Mouse (Mus musculus) layer of hippocampus, postnatal 25 days (tissue): Measurements from ENCODE around the gene Fuca1. TPM values are rescaled to one million over a fixed set of nuclear protein-coding genes. Genes with fewer than 3 reads are reported as not detected.

Experiments
- DNase-seq, 2 experiments: peaks; one replicate each; pipeline ENCODE4 v3.0.0; 2022; ENCODE audit warnings: mixed read lengths in 2 of 2, low spot score in 1 of 2; ENCODE audit errors: extremely low spot score in 1 of 2
- total RNA-seq, 2 experiments: library from RNA; stranded (reverse); gene quantifications; 2 replicates each; pipeline ENCODE4 v1.2.3; 2021

The Fuca1 gene
- total RNA-seq = 10 to 100 TPM; 40.5 to 40.7 TPM

DNA sequence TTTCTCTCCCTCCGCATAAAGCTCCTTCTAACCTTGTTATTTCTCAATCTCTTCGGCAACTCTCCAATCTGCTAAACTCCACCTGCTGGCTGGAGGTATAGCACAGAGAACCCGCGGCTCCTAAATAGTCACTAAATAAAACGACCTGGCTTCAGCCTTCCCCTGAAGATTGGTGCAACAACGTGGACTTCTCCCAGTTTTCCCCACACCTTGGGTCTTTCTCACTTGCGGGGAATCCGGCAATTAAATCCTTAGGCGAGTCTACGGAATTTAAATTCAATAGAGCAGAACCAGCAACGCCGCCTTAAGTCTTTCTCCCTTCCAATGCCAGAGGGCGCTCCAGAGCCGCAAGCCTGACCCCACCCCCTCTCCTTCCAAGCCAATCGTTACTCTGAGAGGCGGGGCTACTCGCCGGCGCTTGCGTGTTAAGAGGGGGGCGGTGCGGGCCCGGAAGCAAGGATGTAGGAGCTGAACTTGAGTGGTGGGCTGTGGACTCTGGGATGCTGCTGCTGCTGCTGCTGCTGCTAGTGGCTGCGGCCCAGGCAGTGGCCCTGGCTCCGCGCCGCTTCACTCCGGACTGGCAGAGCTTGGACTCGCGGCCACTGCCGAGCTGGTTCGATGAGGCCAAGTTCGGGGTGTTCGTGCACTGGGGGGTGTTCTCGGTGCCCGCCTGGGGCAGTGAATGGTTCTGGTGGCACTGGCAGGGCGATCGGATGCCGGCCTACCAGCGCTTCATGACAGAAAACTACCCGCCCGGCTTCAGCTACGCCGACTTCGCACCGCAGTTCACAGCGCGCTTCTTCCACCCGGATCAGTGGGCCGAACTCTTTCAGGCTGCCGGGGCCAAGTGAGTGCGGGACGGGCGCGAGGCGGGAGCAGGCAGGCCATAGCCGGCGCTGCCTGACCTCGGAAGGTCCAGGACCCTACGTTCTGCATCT, at the start of gene Fuca1:
Gene Fuca1 (plus strand): TSS at position 432 of the 938 bp plus-strand sequence.
- peak; percentile 83 to 93 for DNase-seq

DNA sequence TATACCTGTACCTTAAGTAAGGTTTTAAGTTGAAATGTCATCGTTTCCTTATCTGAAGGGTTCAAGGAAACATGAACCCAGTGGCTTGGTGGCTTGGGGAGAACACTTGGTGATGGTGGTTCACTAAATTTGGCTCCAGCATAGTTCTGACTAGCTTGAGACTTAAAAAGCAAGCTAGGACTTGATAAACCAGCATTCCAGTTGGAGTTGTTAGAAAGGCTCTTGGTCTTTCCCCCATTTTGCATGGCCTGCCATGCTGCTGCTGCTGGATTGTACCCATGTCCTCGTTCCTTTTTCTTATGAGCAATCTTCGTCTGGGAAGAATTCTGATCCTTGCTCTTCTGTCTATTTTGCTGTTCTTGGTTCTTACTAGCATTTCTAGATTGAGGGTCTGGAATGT, 48.5 kb upstream of the Fuca1 start:
- DNase-seq = no peak

DNA sequence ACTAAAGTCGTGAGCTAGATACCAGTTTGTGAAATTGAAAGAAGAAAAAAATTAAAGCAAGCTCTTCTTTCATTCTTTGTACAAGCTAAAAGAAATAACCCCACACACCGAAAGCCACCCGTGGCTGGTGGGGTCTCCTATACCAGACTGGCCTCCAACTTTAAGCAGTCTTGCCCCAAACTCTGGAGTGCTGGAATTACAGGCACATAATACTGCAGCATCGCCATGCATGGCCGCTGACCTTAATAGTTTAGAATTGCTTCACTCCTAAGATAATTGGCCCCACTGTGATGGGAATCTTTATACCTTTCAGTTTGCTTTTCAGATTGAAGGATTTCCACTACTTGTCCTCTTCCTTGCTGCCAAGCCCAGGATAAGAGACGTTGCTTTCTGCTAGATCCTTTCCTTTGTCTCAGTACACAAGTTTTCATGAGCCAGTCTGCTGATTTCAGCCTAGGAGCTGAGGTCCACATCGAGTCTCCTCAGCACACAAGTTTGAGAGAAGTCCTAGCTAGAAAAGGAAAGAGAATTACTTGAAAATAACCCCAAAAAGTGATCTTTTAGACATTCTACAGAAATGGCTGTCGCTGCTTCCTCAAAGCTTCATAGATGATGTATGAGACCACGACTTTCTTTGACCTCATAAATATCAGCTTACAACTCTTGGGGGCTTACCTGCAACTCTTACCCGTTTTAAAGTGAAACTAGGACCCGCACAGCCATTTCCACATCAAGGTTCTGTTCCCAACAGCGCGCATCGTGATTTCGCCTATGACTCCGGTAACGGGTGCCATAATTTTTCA, 47.7 kb upstream of the Fuca1 start:
- no peak for DNase-seq

DNA sequence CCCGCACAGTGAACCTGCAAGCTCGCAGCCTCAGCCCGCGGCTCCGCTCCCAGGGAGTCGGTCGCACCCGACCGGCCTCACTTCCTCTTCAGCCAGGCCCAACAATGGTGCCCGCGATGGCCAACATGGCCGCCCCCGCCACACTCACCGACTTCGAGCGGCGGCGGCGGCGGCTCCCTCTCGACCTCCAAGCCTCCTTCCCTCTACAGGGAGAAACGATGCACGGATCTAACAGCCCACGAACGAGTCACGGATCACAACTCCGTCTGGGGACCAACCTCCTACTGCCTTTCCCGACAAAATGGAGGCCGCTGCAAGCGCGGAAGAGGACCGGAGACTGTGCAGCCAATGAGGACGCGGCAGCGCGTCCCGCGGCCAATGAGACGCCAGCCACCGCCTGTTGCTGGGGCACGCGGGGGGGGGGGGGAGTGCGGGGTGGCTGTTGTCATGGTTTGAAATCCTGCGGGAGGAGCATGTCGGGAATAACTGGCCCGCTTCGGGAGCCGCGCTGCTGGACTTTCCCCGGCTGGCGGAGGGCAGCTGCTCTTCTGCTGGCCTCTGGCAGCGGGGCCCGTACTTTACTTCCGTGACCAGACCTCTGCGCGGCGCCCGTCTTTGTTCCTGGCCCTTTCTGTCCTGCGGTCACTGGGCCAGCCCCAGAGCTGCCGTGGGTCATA, 46.9 kb upstream of the Fuca1 start, which contains the start of gene Pnrc2:
Gene Pnrc2 (minus strand): TSS at position 325 of the 677 bp plus-strand sequence.
- DNase-seq = peak; percentile 80 to 86

DNA sequence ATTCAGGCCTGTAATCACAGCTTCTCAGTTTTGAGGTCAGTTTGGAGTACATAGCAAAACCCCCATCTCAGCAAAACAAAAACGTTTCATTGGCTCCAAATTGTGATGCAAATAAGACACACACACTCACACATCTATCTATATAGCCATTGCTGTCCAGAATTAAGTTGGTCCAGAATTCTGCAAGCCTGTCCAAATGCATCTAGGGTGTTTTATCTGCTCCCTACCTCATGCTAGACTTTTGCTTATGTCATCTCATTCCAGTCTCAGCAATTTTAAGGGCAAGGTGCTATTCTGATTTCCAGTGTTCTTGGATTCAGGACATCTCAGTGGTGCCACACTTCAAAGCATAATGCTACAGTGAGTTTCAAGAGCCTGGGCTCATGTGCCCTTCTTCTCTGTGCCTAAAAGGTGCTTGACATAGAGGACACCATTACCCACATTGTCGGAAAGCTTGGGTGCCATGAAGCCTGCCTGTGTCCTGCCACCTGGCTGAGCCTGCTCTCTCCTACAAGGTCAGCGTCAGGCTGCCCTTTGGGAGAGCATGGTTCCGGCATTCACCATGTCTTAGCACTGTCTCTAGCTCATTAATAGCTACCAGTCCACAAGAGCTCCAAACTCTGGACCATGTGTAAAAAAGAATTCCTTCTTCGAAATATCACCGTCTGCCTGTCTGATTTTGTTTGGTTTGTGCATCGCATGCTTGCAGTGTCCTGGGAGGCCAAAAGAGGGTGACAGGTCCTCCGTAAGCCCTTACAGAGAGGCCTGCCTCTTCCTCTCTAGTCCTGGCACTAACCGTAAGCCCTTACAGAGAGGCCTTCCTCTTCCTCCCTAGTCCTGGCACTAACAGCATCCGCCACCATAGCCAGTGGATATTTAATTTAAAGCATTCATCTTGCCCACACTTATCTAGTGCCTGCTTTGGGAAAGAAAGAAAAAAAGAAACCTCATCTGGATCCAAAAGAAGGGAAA, 45.7 kb upstream of the Fuca1 start:
- DNase-seq = no peak

DNA sequence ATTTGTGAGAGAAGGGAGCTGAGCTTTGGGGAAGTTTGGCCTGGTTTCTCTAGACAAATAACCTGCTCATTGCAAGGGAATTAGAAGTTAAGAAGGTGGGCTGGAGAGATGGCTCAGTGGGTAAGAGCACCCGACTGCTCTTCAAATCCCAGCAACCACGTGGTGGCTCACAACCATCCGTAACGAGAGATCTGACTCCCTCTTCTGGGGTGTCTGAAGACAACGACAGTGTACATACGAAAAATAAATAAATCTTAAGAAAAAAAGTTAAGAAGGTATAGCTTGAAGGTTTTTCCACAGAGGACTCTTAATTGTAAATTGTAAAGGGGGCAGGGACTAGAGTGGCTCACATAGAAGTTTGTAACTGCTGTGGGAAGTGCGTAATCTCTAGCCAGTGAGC, 45.0 kb upstream of the Fuca1 start:
- DNase-seq = no peak

DNA sequence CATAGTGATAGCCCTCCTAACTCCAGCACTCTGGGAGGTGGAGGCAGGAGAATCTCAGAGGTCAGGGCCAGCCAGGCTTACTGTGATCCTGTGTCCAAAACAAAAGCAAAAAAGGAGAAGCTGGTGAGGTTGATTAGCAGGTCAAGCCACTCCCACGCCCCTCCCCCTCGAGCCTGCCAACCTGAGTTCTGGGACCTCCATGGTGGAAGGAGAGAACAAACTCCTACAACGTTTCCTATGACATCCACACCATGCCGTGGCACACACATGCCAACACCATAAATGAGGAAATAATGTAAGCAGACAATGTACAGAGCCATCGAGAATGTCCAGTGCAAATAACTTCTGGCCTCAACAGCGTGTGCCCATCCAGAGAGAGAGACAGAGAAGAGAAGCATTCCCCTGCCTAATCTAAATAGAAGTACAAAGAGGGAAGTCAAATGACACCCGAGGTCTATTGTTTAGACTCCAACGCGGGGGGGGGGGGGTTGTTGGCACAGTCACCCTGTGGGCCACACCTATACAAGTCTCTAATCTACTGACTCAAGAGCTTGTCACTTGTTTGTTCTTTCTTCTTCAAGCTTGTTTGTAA, 44.4 kb upstream of the Fuca1 start:
- no peak for DNase-seq

DNA sequence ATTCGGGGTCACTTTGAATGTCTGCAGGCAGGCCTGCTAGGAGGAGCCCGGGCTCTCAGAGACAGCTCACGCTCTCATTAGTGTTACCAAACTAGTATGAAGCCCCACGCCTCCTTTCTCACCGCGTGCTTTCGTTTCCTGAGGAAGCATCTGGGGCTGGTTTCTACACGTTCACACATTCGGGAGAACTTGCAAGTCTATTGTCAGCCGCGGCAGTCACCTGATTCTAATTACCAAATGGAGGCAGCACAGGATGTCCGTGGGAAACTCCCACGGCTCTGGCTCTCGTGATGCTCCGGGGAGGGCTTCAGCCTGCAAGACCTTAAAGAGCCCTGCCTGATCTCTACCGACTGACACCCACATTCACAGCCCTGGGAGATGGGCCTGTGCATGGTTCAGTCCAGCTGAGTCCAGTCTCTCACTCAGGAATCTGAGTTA, 43.9 kb upstream of the Fuca1 start:
- peak; percentile 29 to 48 for DNase-seq

DNA sequence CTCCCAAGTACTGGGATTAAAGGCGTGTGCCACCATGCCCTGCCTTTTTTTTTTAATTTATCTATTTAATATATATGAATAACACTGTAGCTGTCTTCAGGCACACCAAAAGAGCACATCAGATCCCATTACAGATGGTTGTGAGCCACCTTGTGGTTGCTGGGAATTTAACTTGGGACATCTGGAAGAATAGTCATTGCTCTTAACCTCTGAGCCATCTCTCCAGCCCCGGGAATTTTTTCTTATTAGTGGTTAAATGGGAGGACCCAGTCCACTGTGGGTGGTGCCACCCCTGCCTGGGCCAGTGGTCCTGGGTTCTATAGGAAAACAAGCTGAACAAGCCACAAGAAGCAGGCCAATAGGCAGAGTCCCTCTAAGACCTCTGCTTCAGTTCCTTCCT, 42.8 kb upstream of the Fuca1 start:
- no peak for DNase-seq

DNA sequence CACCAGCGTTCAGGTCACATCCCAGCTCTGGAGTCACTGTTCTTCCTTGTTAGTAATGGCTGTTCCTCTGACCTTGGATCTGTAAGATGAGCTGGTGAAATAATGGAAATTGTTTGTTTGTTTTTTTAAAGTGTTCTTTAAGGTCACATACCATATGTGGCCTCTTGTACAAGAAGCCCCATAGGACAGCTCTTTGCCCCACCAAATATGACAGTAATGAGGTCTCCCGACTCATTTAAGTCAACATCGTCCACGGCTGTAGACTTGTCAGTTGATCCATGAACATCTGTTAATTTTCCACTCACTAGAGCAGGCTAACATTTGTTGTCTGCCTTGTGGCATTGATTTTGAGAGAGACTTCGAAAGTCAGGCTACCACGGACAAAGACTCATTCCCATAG, 41.5 kb upstream of the Fuca1 start:
- DNase-seq = no peak

DNA sequence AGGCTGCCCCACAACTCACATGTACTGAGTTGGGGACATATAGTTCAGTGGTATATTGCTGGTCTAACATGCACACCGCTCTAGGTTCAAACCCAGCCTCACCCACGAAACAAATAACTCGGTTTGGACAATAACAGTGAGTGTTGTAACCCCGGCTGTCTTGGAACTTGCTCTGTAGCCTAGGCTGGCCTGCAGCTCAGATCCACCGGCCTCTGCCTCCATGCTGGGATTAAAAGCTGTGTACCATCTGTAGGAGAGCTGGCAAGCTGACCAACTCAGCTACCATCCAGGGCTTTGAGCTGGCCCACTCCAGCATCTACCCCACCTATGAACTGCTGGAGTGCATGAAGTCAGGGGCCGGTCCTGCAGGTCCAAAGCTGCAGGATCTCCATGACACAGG, 40.5 kb upstream of the Fuca1 start:
- DNase-seq = no peak

DNA sequence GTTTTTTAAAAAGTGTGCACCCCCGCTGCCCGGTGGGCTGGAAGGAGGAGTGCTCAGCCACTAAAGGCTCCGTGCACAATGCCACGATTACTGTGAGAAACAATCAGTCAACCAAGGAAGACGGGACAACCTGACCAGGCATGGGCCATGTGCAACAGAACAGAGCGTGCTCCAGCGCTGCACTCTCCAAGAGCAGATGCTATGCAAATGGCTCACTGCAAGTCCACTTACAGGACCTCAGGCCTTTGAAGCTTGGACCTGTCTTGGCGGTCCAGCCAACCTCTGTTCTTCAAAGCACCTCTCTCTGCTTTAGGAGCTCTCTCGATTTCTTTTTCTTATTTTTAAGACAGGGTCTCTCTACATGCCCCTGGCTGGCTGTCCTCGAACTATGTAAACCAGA, 40.0 kb upstream of the Fuca1 start:
- DNase-seq = no peak

DNA sequence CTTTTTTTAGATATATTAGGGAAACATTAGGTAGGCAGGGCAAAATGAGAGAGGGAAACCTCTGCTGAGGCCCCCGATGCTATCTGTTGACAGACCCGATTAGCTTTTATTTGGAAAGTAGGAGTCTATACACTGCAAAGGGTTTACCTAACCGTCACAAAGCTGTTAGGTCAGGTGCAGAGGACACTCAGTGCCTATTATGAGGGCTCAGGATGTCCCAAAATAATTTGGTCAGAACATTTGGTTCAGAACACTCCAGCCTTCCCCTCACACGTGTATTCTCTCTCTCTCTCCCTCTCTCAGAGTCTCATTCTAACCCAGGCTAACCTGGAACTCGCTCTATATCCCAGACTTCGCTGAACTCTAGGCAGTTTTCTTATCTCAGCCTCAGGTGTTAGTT, 38.5 kb upstream of the Fuca1 start:
- no peak for DNase-seq

DNA sequence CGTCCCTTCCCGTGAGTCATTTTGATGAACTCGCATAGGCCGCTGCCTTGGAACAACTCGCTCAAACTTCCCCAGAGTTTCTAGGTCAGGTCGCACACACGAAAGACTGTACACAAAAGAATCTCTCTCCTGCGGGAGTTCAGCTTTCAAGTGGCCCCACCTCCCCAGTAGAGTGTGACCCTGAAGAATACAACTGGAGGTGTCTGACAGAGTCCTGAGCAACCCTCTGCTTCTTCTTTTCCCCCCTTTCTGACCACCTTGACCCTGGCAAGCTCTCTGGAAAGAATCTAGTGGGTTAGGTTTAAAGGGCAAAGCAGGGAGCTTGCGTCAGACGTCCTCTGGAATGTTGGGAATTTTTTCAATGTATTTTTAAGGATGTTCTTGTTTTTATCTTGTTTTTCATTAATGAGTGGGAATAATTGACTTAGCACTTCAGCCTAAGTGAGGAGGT, 37.1 kb upstream of the Fuca1 start:
- no peak for DNase-seq

DNA sequence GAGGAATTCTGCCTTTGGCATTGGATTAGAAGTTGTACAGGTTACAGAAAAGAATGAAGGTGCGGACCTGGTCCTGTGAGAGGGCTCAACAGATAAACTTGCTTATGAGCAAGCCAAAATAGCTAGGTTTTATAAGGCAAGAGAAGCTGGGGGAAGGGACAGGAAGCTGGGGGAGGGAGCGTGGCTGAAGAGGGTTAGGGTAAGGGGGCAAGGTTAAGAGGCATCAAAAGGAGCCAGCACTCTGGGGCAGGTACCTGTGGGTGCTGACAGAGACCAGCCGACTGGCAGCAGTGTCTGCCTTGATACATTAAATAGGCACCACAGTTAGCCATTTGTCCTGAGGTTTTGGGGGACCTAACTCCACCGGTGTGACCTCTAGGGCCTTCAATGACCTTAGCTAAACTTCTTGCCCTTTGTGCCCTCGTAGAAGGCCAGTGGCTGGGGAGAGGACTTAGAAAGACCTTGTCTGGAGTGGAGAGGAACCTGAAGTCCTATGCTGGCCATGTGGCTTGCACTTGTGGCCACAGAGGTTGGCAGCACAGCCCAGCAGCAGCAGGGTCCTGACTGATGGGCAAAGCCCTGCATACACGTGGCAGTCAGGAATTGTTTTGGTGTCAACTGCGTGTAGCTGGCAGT, 36.5 kb upstream of the Fuca1 start:
- no peak for DNase-seq

DNA sequence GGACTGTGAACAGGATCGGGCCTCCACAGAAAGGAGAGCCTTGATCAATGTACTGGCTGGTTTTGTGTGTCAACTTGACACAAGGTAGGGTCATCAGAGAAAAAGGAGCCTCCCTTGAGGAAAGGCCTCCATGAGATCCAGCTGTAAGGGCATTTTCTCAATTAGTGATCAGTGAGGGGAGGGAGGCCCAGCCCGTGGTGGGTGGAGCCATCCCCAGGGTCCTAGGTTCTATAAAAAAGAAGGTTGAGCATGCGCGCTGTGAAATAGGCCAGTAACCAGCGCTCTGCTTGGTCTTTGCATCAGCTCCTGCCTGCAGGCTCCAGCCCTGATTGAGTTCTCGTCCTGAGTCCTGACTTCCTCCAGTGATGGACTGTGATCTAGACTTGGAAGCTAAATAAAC, 36.0 kb upstream of the Fuca1 start:
- no peak for DNase-seq

DNA sequence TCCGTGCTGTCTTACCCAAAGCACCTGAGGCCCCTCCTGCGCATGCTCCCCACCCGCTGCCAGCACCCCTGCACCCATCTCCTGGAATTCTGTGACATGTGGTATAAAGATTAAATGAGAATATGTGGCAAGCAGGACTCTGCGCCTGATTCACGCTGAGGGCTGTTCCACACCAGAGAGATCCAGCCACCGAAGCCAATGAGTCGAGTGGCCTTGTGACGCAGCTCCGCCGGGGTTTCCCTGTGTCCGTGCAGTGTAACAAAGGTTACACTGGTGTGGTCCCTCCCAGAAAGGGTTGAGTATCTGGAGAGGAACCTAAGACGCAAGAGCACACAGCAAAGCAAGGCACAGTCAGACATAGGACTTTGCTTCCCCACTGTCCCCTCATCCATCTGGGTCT, 34.9 kb upstream of the Fuca1 start:
- DNase-seq = no peak

DNA sequence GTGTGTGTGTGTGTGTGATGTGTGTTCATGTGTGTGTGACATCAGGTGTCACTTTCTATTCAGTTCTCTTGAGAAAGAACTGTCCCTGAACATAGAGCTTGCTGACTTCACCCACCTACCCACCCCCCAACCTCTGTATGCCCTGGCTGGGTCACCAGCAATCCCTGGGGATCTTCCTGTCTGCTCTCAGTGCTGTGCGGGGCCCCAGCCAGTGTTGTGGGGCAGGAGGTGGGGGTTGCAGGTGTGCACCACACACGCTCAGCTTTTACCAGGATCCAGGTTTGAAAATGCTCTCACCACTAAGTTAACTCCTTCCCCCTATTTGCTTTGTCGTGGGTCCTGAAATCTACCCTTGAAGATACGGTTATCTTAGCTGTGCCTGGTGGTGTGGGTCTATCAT, 34.4 kb upstream of the Fuca1 start:
- DNase-seq = no peak
